Mouse (Mus musculus): ENCODE measurements around the gene Gm21118.
"Not testable (repeated sequence)": the region's sequence is repeated elsewhere in the genome, so short reads cannot be mapped to it uniquely, and the experiment has no call there.

Gene Gm21118

GRCm38 (mm10) chrY:70273542-70273941 lies at the start of gene Gm21118:
Gene Gm21118, minus strand, starts transcription at chrY:70273642.
- not testable (repeated sequence) for DNase-seq (ENCODE audit: low spot score)

DNA sequence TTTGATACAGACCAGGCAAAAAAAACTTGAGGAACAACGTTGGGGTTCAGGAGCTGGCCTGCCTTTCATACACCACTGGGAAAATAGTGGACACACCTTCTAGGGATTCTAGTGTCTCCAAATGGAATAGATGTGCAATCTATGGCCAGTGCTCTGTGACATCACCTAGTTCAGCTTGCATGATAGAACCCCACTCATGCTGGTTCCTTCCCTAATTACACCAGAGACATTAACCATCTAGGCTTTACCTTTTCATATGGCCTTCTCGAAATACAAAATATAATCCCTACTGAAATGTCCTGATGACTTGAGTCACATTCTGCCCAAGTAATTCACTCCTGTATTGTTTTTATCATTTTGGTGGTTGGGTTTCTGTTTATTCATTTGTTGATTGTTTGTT lies 29.7 kb upstream of the Gm21118 start, which contains the start of the genes Gm29423 and Gm29644:
Gene Gm29423, minus strand, starts transcription at position 101 of the 400 bp plus-strand sequence.
Gene Gm29644, minus strand, starts transcription at position 157 of the 400 bp plus-strand sequence.
- DNase-seq (ENCODE audit: low spot score), result not testable (repeated sequence)

Measured in urinary bladder, postnatal 10 days (tissue).